Mouse (Mus musculus) retina, adult 2 months (tissue): ENCODE results near the gene Fam83f.

ENCODE experiments used
- DNase-seq: peaks from one replicate; pipeline ENCODE4 v3.0.0-alpha.2; 2012; ENCODE audit warnings: low read depth, low spot score

Fam83f gene

GRCm38 (mm10) chr15:80671295-80672252, at the start of gene Fam83f:
Fam83f (plus strand) TSS chr15:80671847.
- DNase-seq: no peak

DNA sequence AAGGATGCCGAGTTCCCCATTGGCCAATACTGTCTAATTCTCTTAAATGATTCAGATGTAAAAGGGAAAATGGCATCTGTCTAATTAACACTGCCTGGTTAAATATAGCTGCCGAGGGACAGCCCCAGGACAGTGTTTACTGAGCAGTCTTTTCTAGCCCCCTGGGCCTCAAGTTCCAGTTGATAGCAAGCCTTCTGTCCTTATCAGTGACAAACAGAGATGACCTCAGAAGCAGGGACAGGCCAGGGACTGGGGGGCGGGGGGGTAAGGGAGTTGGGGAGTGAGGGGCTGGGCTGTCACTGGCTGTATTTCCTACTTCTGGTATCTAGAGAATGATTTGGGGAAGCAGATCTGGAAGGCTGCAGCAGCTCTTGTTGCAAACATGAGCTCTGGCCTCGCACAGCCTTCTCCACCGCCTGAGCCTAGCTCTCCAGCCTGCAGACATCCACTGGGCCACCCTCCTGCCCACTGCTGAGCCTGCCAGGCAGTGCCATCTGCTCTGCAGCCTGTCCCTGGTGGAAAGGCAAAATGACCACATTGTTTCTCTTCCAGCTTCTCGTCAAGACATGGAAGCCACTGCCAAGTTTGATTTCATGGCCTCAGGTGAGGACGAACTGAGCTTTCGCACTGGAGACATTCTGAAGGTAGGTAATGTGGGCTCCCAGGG, 48.3 kb upstream of the Fam83f start:
- no peak for DNase-seq

- no peak for DNase-seq
These were observed 45.2 kb upstream of the Fam83f start for GRCm38 (mm10) chr15:80626472-80626871.

DNA sequence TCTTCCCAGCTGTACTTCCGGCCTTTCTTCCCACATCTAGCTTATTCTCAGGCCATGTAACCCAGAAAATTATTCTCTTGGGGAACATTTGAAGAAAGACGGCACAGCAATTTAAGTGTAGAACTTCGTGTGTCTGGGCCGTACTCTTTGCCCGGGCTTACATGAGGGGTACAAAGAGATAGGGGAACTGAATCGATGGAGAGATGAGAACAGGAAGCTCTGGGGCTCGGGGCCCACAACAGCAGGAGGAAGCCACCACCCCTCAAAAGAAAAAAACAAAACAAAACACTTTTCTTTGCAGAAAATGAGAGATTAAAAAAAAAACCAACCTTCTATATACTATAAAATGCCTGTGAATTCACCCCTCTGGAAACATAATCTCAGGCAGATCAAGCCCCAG, 41.5 kb upstream of the Fam83f start:
- DNase-seq: no peak

DNA sequence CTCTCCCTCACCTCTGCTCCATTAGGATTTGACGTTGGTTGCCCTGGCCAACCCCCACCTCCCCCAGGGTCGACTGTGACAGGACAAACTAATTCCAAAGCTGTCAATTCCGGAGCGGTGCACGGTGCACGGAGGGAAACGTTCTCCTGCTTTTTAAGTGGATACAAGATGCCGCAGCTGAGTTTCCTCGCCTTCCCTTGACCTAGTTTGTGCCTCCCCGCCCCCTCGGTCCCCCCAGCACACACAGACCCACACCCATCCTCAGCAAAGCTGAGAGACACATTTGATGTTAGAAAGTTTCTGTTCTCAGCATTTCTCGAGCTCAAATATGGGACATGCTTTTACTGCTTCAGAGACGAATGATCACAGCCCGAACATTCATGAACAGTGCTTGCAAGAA, 40.9 kb upstream of the Fam83f start:
- DNase-seq: no peak

DNA sequence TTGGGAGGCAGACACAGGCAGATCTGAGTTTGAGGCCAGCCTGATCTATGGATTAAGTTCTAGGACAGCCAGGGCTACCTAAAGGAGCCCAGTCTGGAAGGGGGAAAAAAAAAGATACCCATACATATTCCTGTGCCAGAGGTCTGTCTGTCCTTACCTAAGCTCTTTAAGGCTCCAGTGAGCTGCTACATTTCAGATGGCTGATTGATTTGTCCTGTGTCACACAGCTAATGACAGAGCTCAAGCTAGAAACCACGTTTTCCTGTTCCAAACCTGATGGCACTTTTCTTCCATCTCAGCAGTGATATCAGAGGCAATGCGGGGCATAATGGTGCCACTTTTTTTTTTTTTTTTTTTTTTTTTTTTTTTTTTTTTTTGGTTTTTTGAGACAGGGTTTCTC, 40.3 kb upstream of the Fam83f start:
- no peak for DNase-seq

- DNase-seq: no peak
These were observed 39.3 kb upstream of the Fam83f start for GRCm38 (mm10) chr15:80632280-80632893.

DNA sequence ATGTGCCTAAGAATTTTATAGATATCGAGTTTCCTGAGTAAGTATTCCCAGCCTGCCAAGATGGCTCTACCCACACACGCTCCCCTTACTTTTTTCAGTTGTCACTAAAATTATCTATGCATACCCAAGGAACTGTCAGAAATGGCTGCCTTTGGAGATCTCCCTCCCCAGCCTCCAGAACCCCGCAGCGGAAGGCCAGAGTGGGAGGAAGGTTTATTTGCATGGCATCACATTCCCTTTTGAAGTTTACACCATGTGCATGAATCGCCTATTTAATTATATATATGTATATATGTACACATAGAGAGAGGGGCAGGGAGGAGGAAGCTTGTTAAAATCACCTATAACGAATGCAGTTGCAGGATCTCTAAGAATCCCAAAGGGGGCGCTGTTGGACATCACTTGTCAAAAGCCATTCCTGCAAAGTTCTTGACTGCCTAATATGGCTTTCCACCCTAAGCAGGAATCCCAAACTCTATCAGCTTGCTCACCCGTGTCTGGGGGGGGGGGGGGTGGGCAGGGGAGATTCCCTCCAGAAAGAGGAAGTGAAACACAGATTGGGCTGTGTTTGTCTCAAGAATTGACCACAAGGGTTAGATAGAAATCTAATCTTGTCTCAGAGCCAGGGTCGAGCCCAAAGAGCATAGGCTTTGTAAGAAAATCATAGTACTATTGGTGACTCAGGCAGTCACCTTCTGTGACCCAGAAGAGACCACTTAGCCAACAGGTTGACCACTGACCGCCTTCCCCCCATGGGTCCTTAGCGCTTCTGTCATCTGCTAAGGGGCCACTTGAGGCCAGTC, 37.1 kb upstream of the Fam83f start:
- DNase-seq: peak; percentile 26

DNA sequence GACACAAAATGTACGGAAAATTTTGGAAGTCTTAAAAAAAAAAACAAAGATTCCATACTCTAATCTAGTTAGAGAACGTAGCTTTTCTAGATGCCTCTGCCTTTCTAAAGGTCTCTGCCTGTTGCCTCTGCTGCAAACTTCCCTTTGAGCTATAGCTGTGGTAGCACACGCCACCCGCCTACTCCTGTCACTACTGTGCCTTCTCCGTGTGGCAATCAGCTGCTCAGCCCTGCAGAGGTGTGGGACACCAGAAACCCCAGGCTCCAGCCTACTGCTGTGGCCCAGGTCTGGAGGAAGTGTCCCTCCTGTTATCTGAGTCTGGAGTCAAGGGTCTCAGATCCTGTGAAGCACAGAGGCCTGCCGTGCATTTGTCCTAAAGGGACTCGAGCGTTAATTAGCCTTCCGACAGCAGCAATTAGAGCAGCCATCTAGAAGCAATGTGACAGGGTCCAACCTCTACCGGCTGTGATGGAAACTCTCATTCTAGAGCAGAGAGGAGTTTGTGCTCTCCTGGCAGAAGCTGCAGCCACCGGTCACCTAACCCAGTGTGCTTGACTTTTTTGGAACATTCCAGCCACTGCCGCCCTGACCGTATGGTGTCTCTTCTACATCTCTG, 34.8 kb upstream of the Fam83f start:
- DNase-seq: no peak

DNA sequence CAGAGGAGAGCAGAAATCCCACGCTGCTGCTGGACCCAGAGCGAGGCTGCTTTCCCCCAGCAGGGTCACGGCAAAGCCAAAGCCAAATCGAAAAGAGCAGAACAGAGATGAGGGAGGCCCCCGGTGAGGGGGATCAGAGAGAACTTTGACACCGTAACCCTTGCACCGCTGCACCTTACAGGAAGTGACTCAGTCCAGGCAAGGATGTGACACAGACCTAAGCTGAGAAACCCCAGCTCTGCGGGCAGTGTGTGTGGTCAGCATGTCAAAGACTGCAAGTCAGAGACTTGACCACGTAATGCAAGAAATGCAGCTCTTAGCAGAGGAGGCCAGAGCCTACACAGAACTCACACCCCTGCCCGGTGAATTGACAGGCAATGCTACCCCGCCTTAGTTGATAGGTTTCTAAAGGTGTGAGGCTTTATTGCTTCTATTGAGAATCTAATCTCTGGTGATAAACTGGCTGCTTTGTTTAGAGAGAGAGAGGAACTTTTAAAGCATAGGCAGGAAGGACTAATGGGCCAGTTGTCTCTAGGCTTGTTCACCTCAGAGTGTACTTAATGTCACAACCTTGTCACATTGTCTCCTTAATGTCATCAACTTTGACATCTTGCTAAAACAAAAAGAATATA, 32.5 kb upstream of the Fam83f start:
- DNase-seq: no peak

- DNase-seq: no peak
These were observed 31.8 kb upstream of the Fam83f start for GRCm38 (mm10) chr15:80639874-80640273.

DNA sequence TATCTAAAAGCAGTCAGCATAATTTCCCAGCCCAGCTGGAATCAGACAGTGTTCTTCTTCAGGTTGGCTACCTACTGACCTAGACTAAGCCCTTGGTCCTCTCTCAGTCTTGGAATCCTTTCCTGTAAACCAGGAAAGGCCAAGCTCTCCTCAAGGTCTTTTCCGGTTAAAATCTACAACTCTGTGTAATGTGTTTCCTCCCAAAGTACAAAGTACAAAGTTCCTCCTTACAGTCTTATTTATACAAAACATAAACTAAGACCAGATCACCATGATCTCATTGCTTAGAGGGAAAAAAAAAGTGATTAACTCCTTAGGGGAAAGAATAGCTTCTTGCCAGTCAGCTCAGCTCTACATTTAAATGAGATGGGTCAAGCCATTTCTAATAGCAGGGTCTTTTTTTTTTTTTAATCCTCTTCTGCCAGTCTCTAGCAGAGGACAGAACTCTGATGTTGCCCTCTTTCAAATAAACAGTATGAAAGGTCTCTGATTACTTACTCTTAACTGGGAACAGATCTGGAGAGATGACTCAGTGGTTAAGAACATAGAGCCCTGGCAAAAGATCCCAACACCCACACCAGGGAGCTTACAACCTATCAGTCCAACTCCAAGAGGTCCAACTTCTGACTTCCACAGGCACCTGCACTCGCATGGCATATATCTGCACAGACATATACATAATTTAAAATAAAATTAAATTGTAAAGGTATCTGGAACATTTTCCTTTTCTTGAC, 29.8 kb upstream of the Fam83f start:
- no peak for DNase-seq

GRCm38 (mm10) chr15:80645006-80645797, 26.4 kb upstream of the Fam83f start:
- DNase-seq: no peak

GRCm38 (mm10) chr15:80648977-80649606, 22.6 kb upstream of the Fam83f start:
- no peak for DNase-seq

GRCm38 (mm10) chr15:80650412-80650811, 21.2 kb upstream of the Fam83f start:
- DNase-seq: no peak

DNA sequence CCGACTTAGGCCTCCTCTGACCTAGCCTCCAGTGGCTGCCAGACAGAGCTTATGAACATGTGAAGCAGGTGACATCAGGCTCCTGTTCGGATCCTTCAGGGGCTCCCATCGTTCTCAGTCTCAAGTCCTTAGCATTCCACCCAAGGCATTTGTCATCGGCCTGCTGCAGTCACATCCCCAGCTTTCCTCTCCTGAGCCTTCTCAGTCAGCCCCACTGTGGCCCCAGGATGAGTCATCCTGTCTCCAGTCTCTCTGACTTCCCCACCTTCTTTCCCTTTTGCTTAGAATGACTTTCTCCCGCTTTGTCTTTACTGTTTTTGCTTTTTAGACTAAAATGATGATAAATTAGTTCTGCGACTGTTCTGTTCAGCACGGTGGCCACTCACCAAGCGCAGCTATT, 17.8 kb upstream of the Fam83f start:
- DNase-seq: no peak

DNA sequence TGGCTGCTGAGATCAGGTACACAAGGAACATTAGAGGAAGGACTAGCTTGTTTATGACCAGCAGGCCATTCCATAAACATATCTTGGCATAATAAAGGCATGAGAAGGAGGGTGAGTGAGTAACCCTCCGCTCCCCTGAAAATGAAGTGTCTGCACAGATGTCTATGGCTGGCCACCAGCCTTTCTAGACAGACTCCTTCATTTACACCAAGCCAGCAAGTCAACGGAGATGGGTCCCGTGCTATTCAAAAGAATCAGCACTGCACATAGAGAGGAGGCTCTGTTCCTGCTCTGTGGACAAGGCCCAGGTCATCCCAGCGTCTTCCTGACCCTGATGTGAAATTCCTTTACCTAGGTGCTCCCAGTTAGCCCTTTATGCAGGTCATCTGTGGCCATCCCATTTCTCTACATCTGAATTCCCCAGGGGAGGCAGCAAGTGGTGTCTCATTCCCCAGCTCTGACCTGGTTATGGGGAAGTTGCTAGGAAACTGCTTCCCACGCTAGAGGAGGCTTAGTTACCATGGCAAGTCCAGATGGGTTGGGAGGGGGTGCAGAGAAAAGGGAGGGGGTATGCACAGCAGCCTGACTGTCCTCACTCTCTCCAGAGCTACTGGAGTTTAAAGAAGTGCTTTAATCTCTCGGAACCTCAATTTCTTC, 12.7 kb upstream of the Fam83f start:
- peak; percentile 23 for DNase-seq

- no peak for DNase-seq
These were observed 10.7 kb upstream of the Fam83f start for GRCm38 (mm10) chr15:80660963-80661362.
